Mouse (Mus musculus) liver, postnatal 0 days (tissue): ENCODE results near the gene Luzp1. TPM values are rescaled to one million over a fixed set of nuclear protein-coding genes. Genes with fewer than 3 reads are reported as not detected.

ENCODE experiments used
- ATAC-seq: fragments of 200-750 bp; cut with Nextera tagmentation; 2 replicates; pipeline ENCODE4 v1.8.0; 2017; ENCODE audit warnings: mild to moderate bottlenecking, moderate library complexity
- DNase-seq: peaks from one replicate; pipeline ENCODE4 v3.0.0-alpha.2; 2016
- H3K27ac ChIP-seq: fragments of 300-500 bp; sonication (generic); 2 replicates; pipeline ENCODE4 v1.5.1; 2014; ENCODE audit warnings: antibody characterized with exemption, moderate library complexity, mild to moderate bottlenecking, low read depth
- H3K27me3 ChIP-seq: fragments of 300-500 bp; sonication (generic); 2 replicates; pipeline ENCODE4 v1.6.1; 2014; ENCODE audit warnings: low read length, control low read depth, mixed read lengths; ENCODE audit not compliant: insufficient read depth
- H3K36me3 ChIP-seq: fragments of 300-500 bp; sonication (generic); replicated peaks from 2 replicates; pipeline ENCODE4 v1.6.1; 2014; ENCODE audit warnings: mild to moderate bottlenecking, control low read depth, low read length, moderate library complexity, mixed read lengths; ENCODE audit not compliant: insufficient read depth
- H3K4me1 ChIP-seq: fragments of 300-500 bp; sonication (generic); 2 replicates; pipeline ENCODE4 v1.6.1; 2014; ENCODE audit warnings: antibody characterized with exemption, mild to moderate bottlenecking, control low read depth; ENCODE audit not compliant: insufficient read depth
- H3K4me2 ChIP-seq: fragments of 300-500 bp; sonication (generic); 2 replicates; pipeline ENCODE4 v1.6.1; 2014; ENCODE audit warnings: low read depth, mild to moderate bottlenecking, low read length, moderate library complexity, mixed read lengths
- H3K4me3 ChIP-seq: fragments of 300-500 bp; sonication (generic); 2 replicates; pipeline ENCODE4 v1.5.1; 2014; ENCODE audit warnings: low read depth, low read length
- H3K9ac ChIP-seq: fragments of 300-500 bp; sonication (generic); replicated peaks from 2 replicates; pipeline ENCODE4 v1.6.1; 2014; ENCODE audit warnings: mild to moderate bottlenecking, moderate library complexity
- H3K9me3 ChIP-seq: fragments of 300-500 bp; sonication (generic); 2 replicates; pipeline ENCODE4 v1.6.1; 2016; ENCODE audit warnings: mild to moderate bottlenecking, control low read depth, low read length, mixed read lengths
- CTCF ChIP-seq: sonication (generic); IDR thresholded peaks from 2 replicates; pipeline ENCODE4 v1.5.1; 2016; ENCODE audit warnings: antibody characterized with exemption, low read depth
- EP300 ChIP-seq: IDR thresholded peaks from 2 replicates; pipeline ENCODE4 v1.6.1; 2016; ENCODE audit warnings: antibody characterized with exemption, low read depth, mild to moderate bottlenecking
- WGBS: fragments of 180-500 bp; shearing (Covaris S2); extraction: QIAGEN DNeasy Blood & Tissue Kit; methylation state at CpG from one replicate; pipeline ENCODE4 v1.1.7; 2014; ENCODE audit not compliant: insufficient replicate concordance; 5-methylcytosine and 5-hydroxymethylcytosine counted together
- polyA plus RNA-seq: library from polyadenylated mRNA; unstranded; fragments of >200 nt; fragmentation: Nextera tagmentation; extraction: Ambion mirVana; gene quantifications from 2 replicates; pipeline ENCODE4 v1.2.1, GENCODE M21; 2015

Luzp1 gene
- polyA plus RNA-seq, 1 experiment from 2014 or later, result 18.1 TPM

DNA sequence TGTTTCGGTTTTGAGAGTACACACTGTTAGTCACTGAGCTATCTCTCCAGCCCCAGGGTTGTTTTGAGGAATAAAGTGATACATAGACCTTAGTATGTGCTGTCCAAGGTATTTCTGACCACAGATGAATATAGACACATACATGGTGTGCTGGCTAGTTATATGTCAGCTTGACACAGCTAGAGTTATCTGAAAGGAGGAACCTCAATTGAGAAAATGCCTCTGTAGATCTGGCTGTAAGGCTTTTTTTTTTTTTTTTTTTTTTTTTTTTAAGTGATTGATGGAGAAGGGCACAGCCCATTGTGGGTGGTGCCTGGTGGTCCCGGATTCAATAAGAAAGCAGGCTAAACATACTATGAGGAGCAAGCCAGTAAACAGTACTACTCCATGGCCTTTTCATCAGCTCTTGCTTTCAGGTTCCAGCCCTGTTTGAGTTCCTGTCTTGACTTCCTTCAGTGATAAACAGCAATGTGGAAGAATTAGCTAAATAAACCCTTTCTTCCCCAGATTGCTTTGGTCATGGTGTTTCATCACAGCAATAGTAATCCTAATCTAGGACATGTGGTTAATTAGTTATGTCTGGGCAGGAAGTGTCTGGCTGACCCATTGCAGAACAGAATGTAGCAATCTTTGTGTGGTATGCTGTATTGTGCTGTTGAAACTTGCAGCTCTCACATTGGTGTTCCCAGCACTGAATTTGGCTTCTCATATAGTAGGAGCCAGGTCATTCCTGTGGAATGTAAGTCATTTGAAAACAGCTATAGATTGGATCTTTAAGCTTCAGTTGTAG is 36.1 kb downstream of the Luzp1 start:
- no peaks in the 10 kb centered on the region for H3K27me3 ChIP-seq
- H3K36me3 ChIP-seq, result no peaks in the 10 kb centered on the region
- H3K4me1 ChIP-seq, result peaks cover 7% of the 10 kb centered on the region; the same call in 1 of the 2 replicates
- ATAC-seq (peak; percentile 92), DNase-seq (no peak)
- H3K27ac ChIP-seq, result peak overlapping the region; percentile 42; the same call in 1 of the 2 replicates
- peak; percentile 34; the same call in 1 of the 2 replicates for TF ChIP-seq EP300
- TF ChIP-seq CTCF, result no peak
- H3K4me3 ChIP-seq, result no peak overlapping the region
- H3K9ac ChIP-seq, result no peak overlapping the region
- H3K9me3 ChIP-seq, result no peaks in the 10 kb centered on the region
- 24% methylated on average over 2 of the region's 2 CpGs for WGBS
- H3K4me2 ChIP-seq, result no peak overlapping the region

DNA sequence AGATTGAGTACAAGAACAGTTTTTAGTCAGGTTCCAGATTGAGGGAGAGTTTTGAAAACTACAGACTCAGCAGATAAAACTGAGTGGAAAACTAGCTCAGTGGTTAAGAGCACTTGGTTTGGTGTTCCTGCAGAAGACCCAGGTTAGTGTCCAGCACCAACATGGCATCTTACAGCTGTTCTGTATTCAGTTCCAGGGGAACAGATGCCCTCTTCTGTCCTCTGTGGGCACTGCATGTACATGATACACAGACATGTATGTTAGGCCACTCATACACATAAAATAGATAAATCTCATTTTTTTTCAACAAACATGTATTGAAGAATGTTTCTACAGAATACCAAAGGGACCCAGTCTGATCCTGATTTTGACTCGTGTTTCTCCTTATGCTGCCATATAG is 40.3 kb downstream of the Luzp1 start:
- no peaks in the 10 kb centered on the region for H3K9me3 ChIP-seq
- H3K4me1 ChIP-seq, result peaks cover 4% of the 10 kb centered on the region; the same call in 1 of the 2 replicates
- WGBS, result 72% methylated on average over 1 of the region's 1 CpGs
- H3K4me3 ChIP-seq, result no peak overlapping the region
- no peak overlapping the region for H3K27ac ChIP-seq
- no peak for ATAC-seq
- no peak overlapping the region for H3K4me2 ChIP-seq
- DNase-seq, result peak; percentile 26
- H3K9ac ChIP-seq, result no peak overlapping the region
- no peaks in the 10 kb centered on the region for H3K27me3 ChIP-seq
- TF ChIP-seq CTCF (peak; percentile 69), EP300 (no peak)
- H3K36me3 ChIP-seq, result no peaks in the 10 kb centered on the region

DNA sequence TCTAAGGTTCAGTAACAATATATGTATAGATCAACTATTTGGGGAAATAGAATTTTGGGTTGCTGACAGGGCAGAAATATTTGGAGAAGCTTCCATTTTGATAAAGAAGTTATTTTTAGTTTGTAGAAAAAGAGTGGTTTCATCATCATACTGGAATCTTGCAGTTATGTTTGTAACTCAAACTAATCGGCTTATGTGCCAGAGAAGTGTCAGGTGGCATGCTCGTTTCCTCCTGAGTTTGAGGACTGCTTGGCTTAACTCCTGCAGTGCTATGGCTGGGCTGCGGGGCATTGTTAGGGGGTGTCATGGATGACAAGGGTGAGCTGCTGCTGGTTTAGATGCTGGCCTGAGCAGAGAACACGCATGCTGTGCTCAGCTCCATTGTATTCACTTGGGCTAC is 42.1 kb downstream of the Luzp1 start:
- H3K36me3 ChIP-seq, result no peaks in the 10 kb centered on the region
- no peak overlapping the region for H3K9ac ChIP-seq
- ATAC-seq, result no peak
- no peak overlapping the region for H3K4me3 ChIP-seq
- no peak for DNase-seq
- TF ChIP-seq EP300 (no peak), CTCF (no peak)
- no peak overlapping the region for H3K4me2 ChIP-seq
- no peaks in the 10 kb centered on the region for H3K4me1 ChIP-seq
- H3K9me3 ChIP-seq, result no peaks in the 10 kb centered on the region
- H3K27ac ChIP-seq, result no peak overlapping the region
- H3K27me3 ChIP-seq, result no peaks in the 10 kb centered on the region
- WGBS, result 51% methylated on average over 4 of the region's 4 CpGs

DNA sequence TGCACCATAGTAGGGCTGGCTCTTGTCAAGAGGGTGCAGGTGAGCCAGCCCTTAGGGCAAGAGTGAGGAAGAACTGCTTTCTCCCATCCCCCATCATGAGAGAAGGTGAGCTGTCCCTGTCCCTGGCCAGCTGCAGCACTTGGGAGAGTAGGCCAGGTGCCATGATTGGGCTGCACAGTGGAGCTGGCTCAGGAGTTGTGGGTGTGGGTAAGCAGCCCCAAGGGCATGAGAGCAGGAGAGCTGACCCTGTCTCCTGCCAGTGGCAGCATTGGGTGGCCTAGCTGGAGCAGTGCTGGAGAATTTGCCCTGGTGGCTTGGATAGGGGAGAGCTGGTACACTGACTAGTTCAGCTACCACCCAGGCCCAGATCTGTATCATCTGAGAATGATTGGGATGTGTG is 43.3 kb downstream of the Luzp1 start:
- no peaks in the 10 kb centered on the region for H3K9me3 ChIP-seq
- no peaks in the 10 kb centered on the region for H3K27me3 ChIP-seq
- H3K4me2 ChIP-seq, result no peak overlapping the region
- no peaks in the 10 kb centered on the region for H3K36me3 ChIP-seq
- no peak for ATAC-seq
- no peak overlapping the region for H3K27ac ChIP-seq
- no peaks in the 10 kb centered on the region for H3K4me1 ChIP-seq
- TF ChIP-seq EP300 (no peak), CTCF (no peak)
- no peak for DNase-seq
- H3K9ac ChIP-seq, result no peak overlapping the region
- H3K4me3 ChIP-seq, result no peak overlapping the region

DNA sequence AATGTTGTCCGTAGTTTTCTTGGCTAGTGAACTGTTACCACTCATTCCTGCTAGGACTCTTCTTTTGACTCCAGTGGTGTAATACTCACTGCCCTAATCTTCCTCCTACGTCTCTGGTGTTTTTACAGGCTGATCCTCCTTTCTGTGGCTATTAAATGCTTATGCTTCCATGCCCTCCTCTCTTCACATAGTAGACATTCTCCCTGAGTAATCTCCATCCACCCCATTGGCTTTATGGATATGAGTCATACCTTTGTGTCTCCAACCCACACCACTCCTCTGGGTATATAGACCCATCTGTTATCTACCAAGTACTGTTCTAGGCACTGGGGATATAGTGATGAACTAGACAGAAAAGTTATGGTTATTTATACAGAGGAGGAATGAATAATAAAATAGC is 48.6 kb downstream of the Luzp1 start:
- DNase-seq (no peak), ATAC-seq (no peak)
- no peaks in the 10 kb centered on the region for H3K36me3 ChIP-seq
- H3K9me3 ChIP-seq, result no peaks in the 10 kb centered on the region
- no peaks in the 10 kb centered on the region for H3K27me3 ChIP-seq
- H3K4me1 ChIP-seq, result no peaks in the 10 kb centered on the region
- 72% methylated on average over 2 of the region's 2 CpGs for WGBS
- no peak overlapping the region for H3K9ac ChIP-seq
- TF ChIP-seq CTCF (no peak), EP300 (no peak)
- no peak overlapping the region for H3K4me3 ChIP-seq
- no peak overlapping the region for H3K27ac ChIP-seq
- H3K4me2 ChIP-seq, result no peak overlapping the region

DNA sequence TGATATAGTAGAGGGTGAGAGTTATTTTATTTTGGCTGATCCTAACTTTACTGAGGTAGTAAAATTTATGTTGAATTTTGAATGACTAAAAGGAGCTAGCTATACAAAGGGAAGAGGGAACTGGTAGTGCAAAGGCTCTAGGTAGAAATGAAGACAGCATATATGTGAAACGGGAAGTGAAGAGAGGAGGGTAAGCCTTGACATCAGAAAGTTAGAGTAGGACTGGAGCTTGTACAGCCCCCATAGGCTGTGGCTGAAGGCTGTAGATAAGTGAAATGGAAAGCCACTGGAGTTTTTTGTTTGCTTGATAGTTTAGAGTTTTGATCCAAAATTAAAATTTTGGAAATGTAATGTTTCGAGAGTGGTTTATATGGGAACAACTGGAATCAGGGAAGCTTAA is 49.0 kb downstream of the Luzp1 start:
- H3K27ac ChIP-seq, result no peak overlapping the region
- H3K4me3 ChIP-seq, result no peak overlapping the region
- DNase-seq (no peak), ATAC-seq (no peak)
- TF ChIP-seq CTCF (no peak), EP300 (no peak)
- no peaks in the 10 kb centered on the region for H3K9me3 ChIP-seq
- H3K36me3 ChIP-seq, result no peaks in the 10 kb centered on the region
- H3K4me2 ChIP-seq, result no peak overlapping the region
- no peaks in the 10 kb centered on the region for H3K27me3 ChIP-seq
- H3K9ac ChIP-seq, result no peak overlapping the region
- 52% methylated on average over 2 of the region's 2 CpGs for whole genome bisulfite sequencing
- H3K4me1 ChIP-seq, result no peaks in the 10 kb centered on the region

DNA sequence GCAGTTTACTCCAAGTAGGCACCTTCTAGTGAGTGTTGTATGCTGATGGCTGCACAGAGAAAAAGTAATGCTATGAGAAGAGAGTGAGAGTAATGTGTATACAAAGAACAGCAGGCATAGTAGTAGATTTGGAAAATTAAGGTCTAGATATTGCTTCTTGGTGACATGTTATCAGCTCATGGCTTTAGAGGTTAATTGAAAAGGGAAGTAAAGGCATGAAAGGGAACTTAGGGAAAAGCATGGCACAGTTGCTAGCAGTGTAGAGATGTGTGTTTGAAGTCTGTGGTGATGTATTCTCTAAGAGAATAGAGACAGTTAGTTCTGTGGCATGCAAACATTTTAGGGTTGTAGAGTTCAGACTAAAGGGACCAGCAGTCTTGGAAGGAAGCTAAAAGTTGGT is 50.3 kb downstream of the Luzp1 start:
- no peak for DNase-seq
- no peak for TF ChIP-seq CTCF
- no peak for TF ChIP-seq EP300

More for the DNA sequence above, 50.3 kb downstream of the Luzp1 start:
- no peak overlapping the region for H3K9ac ChIP-seq
- no peaks in the 10 kb centered on the region for H3K4me1 ChIP-seq
- H3K27me3 ChIP-seq, result no peaks in the 10 kb centered on the region
- H3K4me2 ChIP-seq, result no peak overlapping the region
- no peaks in the 10 kb centered on the region for H3K36me3 ChIP-seq
- no peaks in the 10 kb centered on the region for H3K9me3 ChIP-seq
- H3K4me3 ChIP-seq, result no peak overlapping the region
- ATAC-seq, result no peak
- H3K27ac ChIP-seq, result no peak overlapping the region
